Mouse (Mus musculus): Measurements from ENCODE around the gene Cad. TPM values are rescaled to one million over a fixed set of nuclear protein-coding genes. Genes with fewer than 3 reads are reported as not detected.
"Not testable (repeated sequence)": the region's sequence is repeated elsewhere in the genome, so short reads cannot be mapped to it uniquely, and the experiment has no call there.

Gene Cad
- polyA plus RNA-seq, 1 experiment from 2014 or later: 11.6 TPM

GRCm38 (mm10) chr5:31046416-31046815, 8.2 kb upstream of the Cad start:
- Histone ChIP-seq H3K4me2 (no peak overlapping the region), H3K9me3 (replicated peaks) (no peaks in the 10 kb centered on the region)
- 97% methylated on average over 6 of the region's 6 CpGs for WGBS

GRCm38 (mm10) chr5:31047074-31047473, 7.5 kb upstream of the Cad start:
- no peak overlapping the region for H3K27ac ChIP-seq (replicated peaks)
- no peak for ATAC-seq (ENCODE audit: low FRiP score)
- peak overlapping the region; percentile 85 for H3K4me3 ChIP-seq (replicated peaks)
- H3K4me1 ChIP-seq: peaks cover 18% of the 10 kb centered on the region
- peak overlapping the region; percentile 97 for H3K9ac ChIP-seq (replicated peaks)
- WGBS: 80% methylated on average over 5 of the region's 5 CpGs
- peaks cover 31% of the 10 kb centered on the region for H3K36me3 ChIP-seq
- H3K27me3 ChIP-seq (replicated peaks): no peaks in the 10 kb centered on the region
- H3K9me3 ChIP-seq (replicated peaks): no peaks in the 10 kb centered on the region
- H3K4me2 ChIP-seq: peak overlapping the region; percentile 78

More at GRCm38 (mm10) chr5:31046416-31046815, 8.2 kb upstream of the Cad start:
- peaks cover 18% of the 10 kb centered on the region for H3K4me1 ChIP-seq
- peaks cover 36% of the 10 kb centered on the region for H3K36me3 ChIP-seq
- no peak for ATAC-seq (ENCODE audit: low FRiP score)
- H3K27ac ChIP-seq (replicated peaks): no peak overlapping the region
- H3K9ac ChIP-seq (replicated peaks): no peak overlapping the region
- H3K27me3 ChIP-seq (replicated peaks): no peaks in the 10 kb centered on the region
- no peak overlapping the region for H3K4me3 ChIP-seq (replicated peaks)

GRCm38 (mm10) chr5:31047848-31048762, 6.5 kb upstream of the Cad start, which contains the start of gene Atraid:
Gene Atraid (plus strand): TSS chr5:31048312.
- H3K36me3 ChIP-seq: peaks cover 25% of the 10 kb centered on the region
- under 1% methylated on average over 71 of the region's 73 CpGs for WGBS
- peak within 1 kb of the TSS; percentile 97 for H3K27ac ChIP-seq (replicated peaks)
- no peaks in the 10 kb centered on the region for H3K9me3 ChIP-seq (replicated peaks)
- no peaks in the 10 kb centered on the region for H3K27me3 ChIP-seq (replicated peaks)
- H3K4me2 ChIP-seq: peak within 1 kb of the TSS; percentile 78
- peaks cover 18% of the 10 kb centered on the region for H3K4me1 ChIP-seq
- H3K9ac ChIP-seq (replicated peaks): peak within 1 kb of the TSS; percentile 97
- H3K4me3 ChIP-seq (replicated peaks): peak within 1 kb of the TSS; percentile 85
- peak; percentile 98 for ATAC-seq (ENCODE audit: low FRiP score)

DNA sequence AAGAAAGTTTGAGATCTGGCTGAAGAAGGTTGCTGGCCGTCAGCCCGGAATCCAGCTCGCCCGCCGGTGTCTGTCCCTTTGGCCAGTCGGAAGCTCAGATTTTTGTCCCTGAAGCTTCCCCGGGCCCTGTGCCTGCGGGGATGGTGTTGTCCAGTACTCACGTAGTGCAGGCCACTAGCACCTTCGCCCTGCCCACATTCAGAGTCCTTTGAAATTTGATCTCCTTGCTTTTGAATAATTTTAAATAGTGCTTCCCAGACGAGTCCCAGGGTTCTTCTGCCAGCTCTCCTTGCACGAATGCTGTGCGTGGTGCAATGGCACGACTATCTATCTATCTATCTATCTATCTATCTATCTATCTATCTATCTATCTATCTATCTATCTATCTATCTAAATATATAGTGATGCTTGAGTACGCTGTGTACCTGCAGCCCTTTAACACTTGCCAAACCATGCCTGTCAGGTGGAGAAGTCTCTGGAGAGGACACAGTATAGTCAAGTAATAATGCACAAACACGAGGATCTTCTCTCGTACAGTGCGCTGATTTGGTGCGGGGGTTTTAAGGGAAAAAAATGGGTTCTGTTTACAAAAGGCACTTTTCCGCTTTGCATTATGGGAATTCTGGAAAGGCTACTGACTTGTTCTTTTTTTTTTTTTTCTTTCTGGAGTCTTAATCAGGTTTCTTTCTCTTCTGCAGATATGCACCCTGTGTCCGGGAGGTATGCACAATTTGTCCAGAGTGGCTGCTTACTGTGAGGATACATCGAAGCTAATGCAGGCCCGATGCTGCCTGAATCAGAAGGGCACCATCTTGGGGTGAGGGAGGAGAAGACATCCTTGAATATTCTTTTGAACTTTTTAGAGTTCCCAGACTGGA, 5.6 kb upstream of the Cad start, which contains the start of gene Slc5a6:
Slc5a6 (minus strand) TSS at position 162 of the 879 bp plus-strand sequence.
- H3K4me1 ChIP-seq: peaks cover 21% of the 10 kb centered on the region
- H3K27me3 ChIP-seq (replicated peaks): no peaks in the 10 kb centered on the region
- peak within 1 kb of the TSS; percentile 78 for H3K4me2 ChIP-seq
- H3K27ac ChIP-seq (replicated peaks): peak within 1 kb of the TSS; percentile 97
- H3K9ac ChIP-seq (replicated peaks): peak within 1 kb of the TSS; percentile 97
- H3K4me3 ChIP-seq (replicated peaks): peak within 1 kb of the TSS; percentile 85
- peak; percentile 46 for ATAC-seq (ENCODE audit: low FRiP score)
- H3K36me3 ChIP-seq: peaks cover 19% of the 10 kb centered on the region
- under 1% methylated on average over 23 of the region's 23 CpGs for WGBS
- H3K9me3 ChIP-seq (replicated peaks): no peaks in the 10 kb centered on the region

GRCm38 (mm10) chr5:31050427-31050826, 4.2 kb upstream of the Cad start:
- no peak for ATAC-seq (ENCODE audit: low FRiP score)
- H3K9ac ChIP-seq (replicated peaks): no peak overlapping the region
- no peaks in the 10 kb centered on the region for H3K27me3 ChIP-seq (replicated peaks)
- H3K4me3 ChIP-seq (replicated peaks): no peak overlapping the region
- peaks cover 32% of the 10 kb centered on the region for H3K4me1 ChIP-seq
- H3K9me3 ChIP-seq (replicated peaks): no peaks in the 10 kb centered on the region
- H3K4me2 ChIP-seq: no peak overlapping the region
- H3K27ac ChIP-seq (replicated peaks): no peak overlapping the region
- H3K36me3 ChIP-seq: peaks cover 7% of the 10 kb centered on the region; the same call in 1 of the 2 replicates

DNA sequence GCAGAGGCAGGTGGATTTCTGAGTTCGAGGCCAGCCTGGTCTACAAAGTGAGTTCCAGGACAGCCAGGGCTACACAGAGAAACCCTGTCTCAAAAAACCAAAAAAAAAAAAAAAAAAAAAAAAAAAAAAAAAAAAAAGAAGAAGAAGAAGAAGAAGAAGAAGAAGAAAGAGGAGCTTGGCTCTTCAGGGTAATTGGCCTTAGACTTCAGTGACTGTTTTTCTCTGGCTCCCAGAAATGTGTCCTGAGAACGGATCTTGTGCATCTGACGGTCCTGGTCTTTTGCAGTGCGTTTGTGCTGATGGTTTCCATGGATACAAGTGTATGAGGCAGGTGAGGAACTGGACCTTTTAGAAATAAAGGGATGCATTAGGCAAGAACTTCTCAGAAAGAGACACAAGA, 852 bp upstream of the Cad start:
- not testable (repeated sequence) for H3K9me3 ChIP-seq (replicated peaks); ATAC-seq (ENCODE audit: low FRiP score)
- H3K27ac ChIP-seq (replicated peaks): peak overlapping the region; percentile 83

GRCm38 (mm10) chr5:31055216-31056140, 898 bp downstream of the Cad start:
- H3K9ac ChIP-seq (replicated peaks): peak overlapping the region; percentile 79
- ATAC-seq (ENCODE audit: low FRiP score): no peak; the same call in none of the 2 replicates
- H3K27ac ChIP-seq (replicated peaks): peak overlapping the region; percentile 83

More for the DNA sequence above, 852 bp upstream of the Cad start:
- Histone ChIP-seq H3K9ac (replicated peaks) (peak overlapping the region; percentile 79), H3K36me3 (peaks cover 16% of the 10 kb centered on the region), H3K4me2 (peak overlapping the region; percentile 96), H3K4me1 (peaks cover 29% of the 10 kb centered on the region), H3K4me3 (replicated peaks) (peak overlapping the region; percentile 76)
- WGBS: 54% methylated on average over 4 of the region's 4 CpGs
- not testable (repeated sequence) for H3K27me3 ChIP-seq (replicated peaks)

DNA sequence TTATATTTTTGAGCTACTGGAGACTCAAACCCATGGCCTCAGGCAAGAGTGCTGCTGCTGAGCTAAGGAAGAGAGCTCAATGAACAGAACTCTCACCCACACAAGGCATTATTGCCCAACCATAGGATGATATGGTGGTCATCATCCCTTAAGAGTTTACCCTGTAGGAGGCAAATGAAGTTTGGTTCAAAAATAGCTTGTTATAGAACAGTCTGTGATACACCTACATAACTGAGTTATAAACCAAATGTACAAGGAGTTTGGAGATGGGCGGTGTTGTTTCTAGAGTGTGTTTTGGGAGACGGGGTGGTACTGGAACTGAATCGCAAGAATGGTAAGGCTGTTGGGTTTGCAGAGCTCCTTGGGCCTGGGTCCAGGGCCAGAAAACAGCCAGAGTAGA, 15.2 kb downstream of the Cad start:
- Histone ChIP-seq H3K36me3 (peaks cover 88% of the 10 kb centered on the region), H3K27ac (replicated peaks) (no peak overlapping the region), H3K4me1 (no peaks in the 10 kb centered on the region), H3K9ac (replicated peaks) (no peak overlapping the region), H3K4me2 (no peak overlapping the region), H3K4me3 (replicated peaks) (no peak overlapping the region), H3K27me3 (replicated peaks) (no peaks in the 10 kb centered on the region), H3K9me3 (replicated peaks) (no peaks in the 10 kb centered on the region)
- no peak for ATAC-seq (ENCODE audit: low FRiP score)
- WGBS: 98% methylated on average over 3 of the region's 3 CpGs

More at GRCm38 (mm10) chr5:31055216-31056140, 898 bp downstream of the Cad start:
- Histone ChIP-seq H3K4me2 (peak overlapping the region; percentile 96), H3K36me3 (peaks cover 33% of the 10 kb centered on the region), H3K27me3 (replicated peaks) (no peaks in the 10 kb centered on the region), H3K4me1 (peaks cover 21% of the 10 kb centered on the region), H3K9me3 (replicated peaks) (no peaks in the 10 kb centered on the region), H3K4me3 (replicated peaks) (peak overlapping the region; percentile 76)
- 17% methylated on average over 19 of the region's 19 CpGs for WGBS

- H3K36me3 ChIP-seq: peaks cover 95% of the 10 kb centered on the region
- WGBS: 96% methylated on average over 2 of the region's 2 CpGs
- no peak overlapping the region for H3K4me3 ChIP-seq (replicated peaks)
- no peaks in the 10 kb centered on the region for H3K9me3 ChIP-seq (replicated peaks)
- H3K27me3 ChIP-seq (replicated peaks): no peaks in the 10 kb centered on the region
- no peak overlapping the region for H3K4me2 ChIP-seq
- ATAC-seq (ENCODE audit: low FRiP score): no peak
- H3K9ac ChIP-seq (replicated peaks): no peak overlapping the region
- no peaks in the 10 kb centered on the region for H3K4me1 ChIP-seq
- no peak overlapping the region for H3K27ac ChIP-seq (replicated peaks)
Measured at GRCm38 (mm10) chr5:31071059-31071458, 16.5 kb downstream of the Cad start.

DNA sequence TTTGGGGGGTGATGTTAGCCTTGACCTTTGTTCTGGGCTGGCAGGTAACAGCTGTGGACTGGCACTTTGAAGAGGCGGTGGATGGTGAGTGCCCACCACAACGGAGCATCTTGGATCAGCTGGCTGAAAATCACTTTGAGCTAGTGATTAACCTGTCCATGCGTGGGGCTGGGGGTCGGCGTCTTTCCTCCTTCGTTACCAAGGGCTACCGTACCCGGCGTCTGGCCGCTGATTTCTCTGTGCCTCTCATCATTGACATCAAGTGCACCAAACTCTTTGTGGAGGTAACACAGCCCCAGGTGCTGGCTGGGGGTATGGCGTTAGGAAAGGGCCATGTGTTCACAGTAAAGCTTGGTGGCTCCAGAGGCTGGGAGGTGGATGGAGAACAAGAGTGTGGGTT, 17.2 kb downstream of the Cad start:
- Histone ChIP-seq H3K4me2 (no peak overlapping the region), H3K27ac (replicated peaks) (no peak overlapping the region), H3K27me3 (replicated peaks) (no peaks in the 10 kb centered on the region), H3K36me3 (peaks cover 95% of the 10 kb centered on the region), H3K9ac (replicated peaks) (no peak overlapping the region), H3K9me3 (replicated peaks) (no peaks in the 10 kb centered on the region), H3K4me1 (no peaks in the 10 kb centered on the region), H3K4me3 (replicated peaks) (no peak overlapping the region)
- 96% methylated on average over 11 of the region's 11 CpGs for WGBS
- ATAC-seq (ENCODE audit: low FRiP score): no peak

Data from neural tube, embryonic 15.5 days (tissue).